Mouse (Mus musculus) spleen, adult 2 months (tissue): Measurements from ENCODE around the gene Dhx32. TPM values are rescaled to one million over a fixed set of nuclear protein-coding genes. Genes with fewer than 3 reads are reported as not detected.

Experiments
- DNase-seq, 2 experiments: peaks; one replicate each; pipeline versions ENCODE4 v3.0.0 to v3.0.0-alpha.2; 2012 to 2021; ENCODE audit warnings: low spot score in 2 of 2, low read depth in 1 of 2
- H3K27ac ChIP-seq: fragments of 200-500 bp; 2 replicates; pipeline ENCODE4 v1.5.1; 2012; ENCODE audit warnings: low read length, inconsistent platforms; ENCODE audit not compliant: insufficient read depth
- H3K27me3 ChIP-seq: fragments of 200-500 bp; 2 replicates; pipeline ENCODE4 v1.6.1; 2012; ENCODE audit warnings: mild to moderate bottlenecking, moderate library complexity, low read length, inconsistent platforms; ENCODE audit not compliant: control insufficient read depth, insufficient read depth
- H3K36me3 ChIP-seq: fragments of 200-500 bp; 2 replicates; pipeline ENCODE4 v1.6.1; 2012; ENCODE audit warnings: mild to moderate bottlenecking, low read length, inconsistent platforms; ENCODE audit not compliant: control insufficient read depth, insufficient read depth
- H3K4me1 ChIP-seq: fragments of 200-500 bp; 2 replicates; pipeline ENCODE4 v1.6.1; 2011; ENCODE audit warnings: inconsistent platforms; ENCODE audit not compliant: control insufficient read depth, insufficient read depth, insufficient read length
- H3K4me3 ChIP-seq: fragments of 200-500 bp; 2 replicates; pipeline ENCODE4 v1.5.1; 2011; ENCODE audit warnings: mild to moderate bottlenecking, inconsistent platforms; ENCODE audit not compliant: insufficient read depth, insufficient read length; ENCODE audit errors: extremely low read depth
- CTCF ChIP-seq: fragments of 200-500 bp; IDR thresholded peaks from 2 replicates; pipeline ENCODE4 v1.5.1; 2011; ENCODE audit warnings: mild to moderate bottlenecking, inconsistent platforms; ENCODE audit not compliant: insufficient read depth, insufficient read length, insufficient replicate concordance; ENCODE audit errors: extremely low read depth
- POLR2A ChIP-seq: fragments of 200-500 bp; IDR thresholded peaks from 2 replicates; pipeline ENCODE4 v1.6.1; 2011; ENCODE audit warnings: low read depth, low read length, inconsistent platforms
- WGBS: fragments of 180-500 bp; shearing (Covaris S2); methylation state at CpG from one replicate; pipeline ENCODE4 v1.1.7; 2018; 5-methylcytosine and 5-hydroxymethylcytosine counted together
- polyA plus RNA-seq: library from polyadenylated mRNA; depleted of rRNA; stranded (reverse); fragments of >200 nt; gene quantifications from 2 replicates; pipeline ENCODE4 v1.2.3, GENCODE M21; 2012; rRNA removed

Gene Dhx32
- polyA plus RNA-seq: 7.5 and 8.3 TPM in 2 replicates

DNA sequence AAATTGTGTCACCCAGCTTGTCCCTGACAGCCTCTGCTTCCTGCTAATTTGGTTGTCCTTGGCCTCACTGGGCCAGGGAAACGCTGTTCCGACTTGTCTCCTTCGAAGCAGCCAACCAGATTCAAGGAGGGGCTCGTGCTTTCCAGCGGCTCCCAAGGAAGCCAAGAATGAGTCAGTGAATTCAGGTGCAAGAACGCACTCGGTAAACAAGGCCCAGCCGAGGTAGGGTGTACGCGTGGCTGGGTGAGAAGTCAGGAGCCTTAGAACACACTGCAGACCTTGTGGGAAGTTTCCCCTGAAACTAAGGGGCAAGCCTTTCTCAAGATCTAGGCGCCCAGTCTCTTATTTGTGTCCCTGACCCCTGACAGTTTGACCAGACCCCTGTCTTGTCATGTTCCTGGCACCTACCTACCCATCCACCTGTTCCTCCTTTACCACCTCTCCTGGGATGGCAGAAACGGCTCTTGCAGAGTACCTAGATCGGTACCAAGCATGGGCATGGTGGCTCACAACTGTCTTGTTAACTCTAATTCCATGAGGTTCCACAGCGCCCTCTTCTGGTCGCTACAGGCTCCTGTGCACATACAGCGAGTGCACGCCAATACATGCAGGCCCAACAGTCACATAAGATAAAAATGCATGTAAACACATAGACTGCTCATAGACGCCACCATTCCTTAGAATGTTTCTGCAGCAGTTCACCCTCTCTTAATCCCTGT lies at the start of gene Dhx32:
Gene Dhx32 (minus strand): TSS at position 10 of the 719 bp plus-strand sequence.
- DNase-seq: peak in 1 of 2 experiments; percentile 19
- peak; percentile 17; the same call in 1 of the 2 replicates for TF ChIP-seq CTCF
- no peak for TF ChIP-seq POLR2A
- H3K27ac ChIP-seq: 0 out of 2 replicates have a peak within 1 kb of the TSS, but pooled peaks have one; percentile 26
- H3K4me3 ChIP-seq: no peak within 1 kb of the TSS
- H3K4me1 ChIP-seq: no peaks in the 10 kb centered on the region
- H3K27me3 ChIP-seq: no peaks in the 10 kb centered on the region
- H3K36me3 ChIP-seq: no peaks in the 10 kb centered on the region
- WGBS: 52% methylated on average over 18 of the region's 18 CpGs

DNA sequence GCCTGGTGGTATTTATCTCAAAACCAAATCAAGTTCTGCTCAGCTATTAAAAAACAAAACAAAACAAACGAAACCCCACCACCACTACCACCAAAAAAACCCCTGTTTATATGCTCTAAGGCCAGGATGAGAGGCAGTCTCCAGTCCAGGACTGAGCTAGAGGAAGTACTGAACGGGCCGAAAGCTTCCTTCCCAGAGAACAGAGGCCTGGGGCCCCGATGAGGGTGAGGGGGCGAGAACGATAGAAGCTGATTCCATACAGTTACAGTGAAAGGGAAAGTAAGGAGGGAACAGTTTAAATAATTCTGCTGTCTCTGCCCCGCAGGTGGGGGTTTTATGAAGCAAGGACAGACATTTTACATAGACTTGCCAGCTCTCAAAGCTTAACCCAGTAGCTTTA lies 47.1 kb upstream of the Dhx32 start:
- DNase-seq: no peak
- Histone ChIP-seq H3K27me3 (no peaks in the 10 kb centered on the region), H3K4me3 (no peak overlapping the region), H3K36me3 (no peaks in the 10 kb centered on the region), H3K4me1 (no peaks in the 10 kb centered on the region), H3K27ac (no peak overlapping the region)
- TF ChIP-seq CTCF (no peak), POLR2A (no peak)
- WGBS: 17% methylated on average over 7 of the region's 7 CpGs

DNA sequence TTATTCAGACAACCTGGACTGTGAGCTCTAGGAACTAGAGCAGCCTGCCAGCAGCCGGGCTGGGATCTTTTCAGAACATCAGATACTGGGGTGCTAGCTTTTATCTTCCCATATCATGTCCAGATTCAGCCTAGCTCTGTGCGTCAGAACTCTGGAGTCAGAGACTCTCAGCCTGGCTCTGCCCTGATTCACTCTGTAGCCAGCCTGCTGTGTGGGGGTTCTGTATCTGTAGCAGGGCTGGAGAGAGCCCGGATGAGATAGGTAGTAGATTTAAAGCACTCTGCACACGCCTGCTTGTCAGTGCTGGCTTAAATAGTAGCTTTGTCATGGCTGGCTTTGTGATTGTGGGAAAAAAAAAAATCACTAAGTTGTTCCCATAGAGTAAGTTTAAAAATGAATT lies 46.0 kb upstream of the Dhx32 start:
- no peak for TF ChIP-seq POLR2A
- TF ChIP-seq CTCF: no peak
- Histone ChIP-seq H3K4me1 (no peaks in the 10 kb centered on the region), H3K27ac (no peak overlapping the region), H3K36me3 (no peaks in the 10 kb centered on the region), H3K27me3 (no peaks in the 10 kb centered on the region), H3K4me3 (no peak overlapping the region)
- WGBS: 73% methylated on average over 4 of the region's 4 CpGs
- DNase-seq: no peak

- Histone ChIP-seq H3K27me3 (no peaks in the 10 kb centered on the region), H3K4me1 (no peaks in the 10 kb centered on the region), H3K36me3 (no peaks in the 10 kb centered on the region), H3K4me3 (no peak overlapping the region), H3K27ac (no peak overlapping the region)
- TF ChIP-seq CTCF (no peak), POLR2A (no peak)
- 85% methylated on average over 2 of the region's 2 CpGs for WGBS
- no peak for DNase-seq
Observed at GRCm38 (mm10) chr7:133824579-133824978, 42.1 kb upstream of the Dhx32 start.

DNA sequence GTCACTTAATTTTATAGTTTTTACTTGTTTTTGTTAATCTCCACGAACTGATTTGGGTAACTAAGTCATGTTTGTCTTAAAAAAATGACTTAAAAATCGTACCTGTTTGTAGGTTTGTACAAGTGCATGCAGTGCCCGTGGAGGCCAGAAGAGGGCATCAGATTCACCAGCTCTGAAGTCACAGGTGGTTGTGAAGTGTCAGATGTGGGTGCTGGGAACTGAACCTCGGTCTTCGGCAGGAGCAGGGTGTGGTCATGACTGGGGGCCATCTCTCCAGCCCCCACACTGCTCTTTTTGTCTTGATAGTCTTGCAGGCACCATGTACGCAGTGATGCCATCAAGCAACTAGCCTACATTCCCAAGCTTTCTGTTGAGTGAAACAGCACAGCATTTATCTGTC lies 41.2 kb upstream of the Dhx32 start:
- no peak overlapping the region for H3K27ac ChIP-seq
- 85% methylated on average over 6 of the region's 6 CpGs for WGBS
- no peak for DNase-seq
- no peaks in the 10 kb centered on the region for H3K27me3 ChIP-seq
- no peaks in the 10 kb centered on the region for H3K4me1 ChIP-seq
- TF ChIP-seq POLR2A (no peak), CTCF (no peak)
- no peak overlapping the region for H3K4me3 ChIP-seq
- no peaks in the 10 kb centered on the region for H3K36me3 ChIP-seq

GRCm38 (mm10) chr7:133813331-133813730 lies 30.8 kb upstream of the Dhx32 start:
- Histone ChIP-seq H3K27me3 (no peaks in the 10 kb centered on the region), H3K4me3 (no peak overlapping the region), H3K27ac (no peak overlapping the region), H3K4me1 (no peaks in the 10 kb centered on the region), H3K36me3 (no peaks in the 10 kb centered on the region)
- DNase-seq: no peak
- WGBS: 80% methylated on average over 4 of the region's 4 CpGs
- no peak for TF ChIP-seq POLR2A

DNA sequence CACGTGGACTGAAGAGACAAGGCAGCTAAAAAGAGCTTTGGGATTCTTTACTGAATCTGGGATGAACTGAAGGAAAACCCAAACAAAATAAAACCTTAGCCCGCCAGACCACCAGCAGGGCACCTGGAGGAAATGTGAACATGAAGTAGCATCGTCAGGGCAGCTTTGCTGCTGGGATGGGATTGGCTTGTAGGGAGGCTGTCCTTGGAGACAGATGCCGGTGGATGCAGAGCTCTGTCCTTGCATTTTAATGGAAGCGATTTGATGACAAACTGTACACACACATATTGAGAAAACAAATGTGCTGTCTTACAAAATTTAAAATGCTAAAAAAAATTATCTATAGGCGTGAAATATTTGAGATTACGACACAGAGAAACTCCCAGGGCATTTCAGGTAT lies 30.4 kb upstream of the Dhx32 start:
- no peak for DNase-seq
- TF ChIP-seq POLR2A (no peak), CTCF (no peak)
- no peak overlapping the region for H3K27ac ChIP-seq
- WGBS: 78% methylated on average over 7 of the region's 7 CpGs
- H3K27me3 ChIP-seq: no peaks in the 10 kb centered on the region
- no peaks in the 10 kb centered on the region for H3K4me1 ChIP-seq
- no peak overlapping the region for H3K4me3 ChIP-seq
- no peaks in the 10 kb centered on the region for H3K36me3 ChIP-seq
